Mouse (Mus musculus): ENCODE measurements at regions not wholly inside any gene's neighbourhood (a gene's known extent, or its start where the extent isn't known, plus 50 kb on each side); places are given as distances from the start of the nearest gene placed in this dataset.

DNA sequence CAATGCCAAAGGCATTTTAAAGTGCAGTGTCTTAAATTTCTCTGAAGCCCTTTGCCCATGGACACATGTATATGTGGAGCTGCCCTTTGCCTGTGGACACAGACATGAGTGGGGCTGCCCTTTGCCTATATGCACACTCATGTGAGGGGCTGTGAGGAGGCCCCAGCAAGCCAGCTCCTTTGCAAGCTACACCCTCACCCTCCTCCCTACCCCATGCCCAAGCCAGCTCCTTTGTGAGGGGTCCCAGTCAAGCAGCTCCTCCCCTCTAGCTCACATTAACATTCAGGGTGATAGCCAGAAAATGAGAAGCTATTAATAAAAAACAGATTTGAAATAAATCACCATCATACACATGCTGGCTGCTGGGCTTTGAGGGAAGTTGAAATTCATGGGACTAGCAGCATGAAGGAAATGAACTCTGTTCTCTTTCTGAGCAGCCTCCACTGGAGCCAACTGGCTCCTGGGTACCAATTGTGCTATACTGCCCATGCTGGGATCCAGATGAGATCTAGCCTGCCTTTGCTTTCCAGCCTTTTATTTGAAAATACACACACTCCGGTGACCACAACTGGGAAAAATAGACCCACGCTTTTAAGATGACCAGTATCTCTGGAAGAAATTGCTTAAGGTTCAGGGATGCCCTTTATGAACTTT, 151.4 kb downstream of the Abcc12 start:
- CTCF ChIA-PET, result no interaction called here

DNA sequence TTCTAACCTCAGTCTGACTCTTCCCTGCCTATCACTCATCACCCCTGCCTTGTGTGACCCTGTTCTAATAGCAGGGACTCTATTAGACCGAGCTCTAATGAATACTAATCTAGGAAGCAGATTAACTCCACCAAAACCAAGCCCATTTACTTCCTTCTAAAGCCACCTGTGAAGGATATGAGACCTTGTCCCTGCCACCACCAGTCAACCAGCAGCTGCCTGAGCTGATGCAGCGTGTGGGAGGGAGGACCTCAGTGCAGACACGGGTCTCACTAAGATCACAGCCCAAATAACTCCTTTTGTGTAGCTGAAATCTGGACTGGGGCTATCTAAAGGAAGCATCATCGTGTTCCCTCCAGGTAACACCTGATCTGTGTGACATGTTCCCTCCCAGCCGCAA, 152.4 kb downstream of the Abcc12 start:
- CTCF ChIA-PET, result no interaction called here

DNA sequence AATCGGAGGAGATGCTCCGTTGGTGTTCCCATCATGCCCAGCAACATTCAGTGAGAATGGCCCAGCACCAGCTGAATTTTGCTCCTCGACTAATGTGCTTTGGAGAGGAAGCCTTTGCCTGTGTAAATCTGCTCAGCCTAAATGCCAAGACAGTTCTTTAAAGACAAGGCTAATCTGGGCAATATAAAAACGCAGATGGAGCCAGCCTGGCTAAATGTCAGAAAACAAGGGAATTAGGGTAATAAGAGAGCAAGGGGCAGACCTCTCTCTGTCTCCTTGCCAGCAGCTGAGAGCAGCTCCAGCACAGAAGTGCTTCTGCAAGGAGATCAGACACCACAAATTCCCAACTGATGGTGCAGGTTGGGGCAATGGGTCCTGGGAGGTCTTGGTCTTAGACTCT, 154.4 kb downstream of the Abcc12 start:
- CTCF ChIA-PET, result no interaction called here

DNA sequence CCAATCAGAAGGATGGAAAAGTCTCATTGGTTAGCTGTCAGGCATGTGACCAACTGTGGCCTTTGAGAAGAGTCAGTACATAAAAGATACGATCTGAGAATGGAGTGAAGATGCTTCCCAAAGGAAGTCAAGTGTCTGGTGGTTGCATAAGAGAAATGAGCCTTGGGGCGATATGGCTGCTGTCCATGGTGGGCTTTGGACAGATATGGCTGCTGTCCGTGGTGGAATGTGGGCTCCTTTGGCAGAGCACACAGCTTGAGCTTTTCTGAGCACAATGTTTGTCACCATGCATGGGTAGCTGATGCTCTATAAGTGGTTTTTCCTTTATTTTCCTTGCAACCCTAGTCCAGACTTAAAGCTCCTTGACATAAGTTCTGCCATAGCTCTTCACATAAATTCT, 155.1 kb downstream of the Abcc12 start:
- CTCF ChIA-PET, result no interaction called here

DNA sequence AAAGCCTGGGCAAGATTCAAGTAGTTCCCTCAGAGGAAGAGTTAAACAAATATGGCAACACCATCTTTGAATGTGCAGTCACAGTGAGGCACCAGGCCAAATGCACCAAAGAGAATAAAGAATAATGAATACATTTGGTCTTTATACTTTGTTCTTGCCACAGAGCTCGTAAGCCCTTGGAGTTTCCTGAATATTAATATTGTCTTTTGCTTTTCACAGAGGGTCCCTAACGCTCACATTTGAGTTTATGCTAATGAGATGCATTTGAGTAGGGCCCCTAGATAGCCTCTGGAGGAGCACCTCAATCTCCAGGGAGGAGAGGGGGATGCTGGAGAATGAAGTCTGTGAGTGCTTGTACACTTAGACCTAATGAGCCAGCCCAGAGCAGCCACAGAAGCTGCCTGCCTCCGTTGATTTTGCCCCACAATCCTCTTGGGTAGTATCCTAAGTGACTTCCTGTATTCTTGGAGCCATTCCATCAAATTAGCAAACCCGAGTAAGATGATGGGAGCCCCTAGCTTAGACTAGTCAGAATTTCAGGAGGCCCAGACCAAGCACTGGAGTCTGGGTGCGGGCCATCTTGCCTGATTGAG, 161.3 kb downstream of the Abcc12 start:
- CTCF ChIA-PET, result no interaction called here

DNA sequence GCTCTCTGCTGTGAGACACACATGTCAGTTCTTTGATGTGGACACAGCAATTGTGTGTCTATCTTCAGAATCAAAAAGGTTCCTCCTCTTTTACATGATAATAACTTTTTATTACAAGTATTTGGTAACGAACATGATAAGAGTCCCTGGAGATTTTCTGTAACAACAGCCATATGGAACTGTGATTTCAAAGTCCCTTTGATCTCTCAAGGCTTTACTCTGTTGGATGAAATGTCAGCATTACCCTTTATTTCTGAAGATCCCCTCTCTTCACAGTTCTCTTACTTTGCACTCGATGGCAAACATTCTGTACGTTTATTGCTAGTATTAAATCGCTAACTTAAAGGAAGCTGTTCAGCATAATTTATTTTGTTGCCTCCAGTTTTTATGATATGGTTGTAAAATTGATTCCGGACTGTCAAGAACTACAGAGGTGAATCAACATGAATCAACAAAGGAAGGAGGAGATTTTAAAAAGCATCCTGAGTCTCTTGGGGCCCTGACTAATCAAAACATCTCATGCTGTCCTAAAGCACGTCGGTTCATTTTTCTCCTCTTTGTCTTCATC, 162.0 kb downstream of the Abcc12 start:
- CTCF ChIA-PET, result no interaction called here

DNA sequence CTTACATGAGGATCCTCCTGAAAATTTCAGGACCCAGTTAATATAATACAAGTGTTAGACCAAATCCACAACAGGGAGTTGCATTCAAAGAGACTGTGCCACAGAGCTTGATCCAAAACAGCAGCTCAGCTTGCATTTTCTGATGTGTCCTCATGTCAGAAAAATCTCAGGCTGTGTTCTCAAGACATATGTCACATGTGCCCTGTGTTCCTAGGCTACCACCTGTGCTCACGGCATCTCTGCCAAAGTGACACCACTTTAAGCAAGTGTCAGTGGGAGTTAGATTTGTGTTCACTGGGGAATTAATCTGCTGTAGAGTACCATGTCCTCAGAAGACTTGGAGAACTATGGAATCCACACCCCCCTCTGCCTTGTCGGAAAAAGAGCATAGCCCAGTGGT, 165.3 kb downstream of the Abcc12 start:
- CTCF ChIA-PET, result no interaction called here

DNA sequence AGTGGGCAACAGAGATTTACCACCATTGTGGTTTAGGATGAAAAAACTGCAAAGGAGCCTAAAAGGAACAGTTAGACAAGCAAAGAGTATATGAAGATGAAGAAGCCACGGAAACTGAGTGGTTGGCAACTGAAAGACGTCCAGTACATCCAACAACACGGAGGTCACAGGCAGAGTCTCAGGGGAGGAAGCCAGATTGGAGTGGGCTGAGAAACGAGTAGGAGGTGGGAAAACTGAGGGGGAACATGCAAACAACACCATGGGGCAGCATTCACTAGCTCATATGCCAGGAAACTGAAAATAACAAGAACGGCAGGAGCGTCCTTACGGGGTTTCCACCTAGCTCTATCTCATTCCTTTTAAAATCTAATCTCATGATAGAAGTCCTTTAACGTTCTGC, 169.3 kb downstream of the Abcc12 start:
- CTCF ChIA-PET, result no interaction called here

DNA sequence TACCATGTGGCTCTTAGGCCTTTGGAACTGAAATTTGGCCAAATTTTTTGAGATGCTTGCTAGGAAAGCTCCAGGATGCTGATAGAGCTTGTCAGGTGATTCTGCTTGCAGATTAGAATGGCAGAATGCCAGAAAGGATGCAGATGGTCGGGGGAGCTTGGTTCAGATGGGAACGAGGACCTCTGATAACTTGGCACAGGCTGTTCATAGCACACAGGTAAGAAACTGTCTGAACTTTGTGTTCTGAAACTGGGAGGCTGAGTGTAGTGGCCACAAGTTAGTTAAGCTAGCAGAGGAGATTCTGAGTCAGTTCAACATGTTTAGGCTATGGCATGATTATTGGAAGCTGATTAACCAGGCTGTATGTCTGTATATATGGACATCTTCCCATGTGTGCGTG, 174.3 kb downstream of the Abcc12 start:
- CTCF ChIA-PET, result no interaction called here

DNA sequence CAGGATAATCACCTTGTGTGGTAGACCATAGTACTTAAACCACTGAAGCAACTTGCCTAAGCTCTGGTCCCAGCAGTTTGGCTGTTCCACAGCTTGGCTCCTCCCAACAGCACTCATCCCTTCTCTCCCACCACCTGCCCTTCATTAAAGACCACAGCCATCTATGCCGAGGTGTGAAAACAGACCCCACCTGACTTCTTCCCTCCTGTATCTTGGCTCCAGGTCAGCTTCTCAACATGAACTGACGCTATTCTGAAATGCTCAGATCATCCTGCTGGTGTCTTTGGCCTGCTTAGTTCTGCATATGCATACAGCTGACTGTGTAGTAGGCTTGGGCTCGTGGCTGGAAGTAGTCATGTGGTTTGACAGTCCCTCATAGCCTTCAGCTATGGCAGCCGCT, 177.1 kb downstream of the Abcc12 start:
- CTCF ChIA-PET, result no interaction called here

DNA sequence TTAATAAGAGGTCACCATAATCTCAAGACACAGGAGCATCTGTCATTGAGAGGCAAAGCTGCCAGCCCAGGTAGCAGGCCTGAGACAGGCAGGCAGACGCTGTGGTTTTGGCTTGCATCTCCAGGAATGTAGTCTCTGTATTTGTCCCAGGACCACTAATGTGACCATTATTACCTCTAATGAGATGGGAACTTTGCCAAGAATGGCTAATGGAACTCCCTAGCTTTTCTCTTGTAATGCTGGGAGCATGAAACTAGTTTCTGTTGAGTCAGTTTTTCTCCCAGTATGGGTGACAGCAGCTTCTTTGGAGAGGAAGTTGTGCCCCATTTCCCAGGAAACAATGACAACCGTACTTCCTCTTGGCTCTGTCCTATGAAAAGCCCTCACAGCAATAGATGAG, 178.5 kb downstream of the Abcc12 start:
- CTCF ChIA-PET, result no interaction called here

DNA sequence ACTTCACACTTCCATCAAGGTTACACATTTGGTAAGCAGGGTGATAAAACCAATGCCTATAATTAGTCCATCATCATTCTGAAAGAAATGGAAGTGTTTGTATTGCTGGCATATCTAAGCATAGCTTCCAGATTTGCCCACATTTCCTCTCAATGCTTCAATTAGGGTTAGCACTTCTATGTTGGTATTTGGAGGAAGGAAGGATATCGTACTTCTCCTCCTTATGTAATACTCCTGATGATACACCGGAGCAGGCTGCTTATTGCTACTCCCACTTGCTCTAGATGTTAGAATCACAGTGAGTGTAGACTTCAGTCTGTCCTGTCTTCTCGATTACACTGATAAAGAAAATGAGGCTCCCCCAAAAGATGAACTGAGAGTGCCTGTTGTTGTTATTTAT, 185.4 kb downstream of the Abcc12 start:
- CTCF ChIA-PET, result no interaction called here

DNA sequence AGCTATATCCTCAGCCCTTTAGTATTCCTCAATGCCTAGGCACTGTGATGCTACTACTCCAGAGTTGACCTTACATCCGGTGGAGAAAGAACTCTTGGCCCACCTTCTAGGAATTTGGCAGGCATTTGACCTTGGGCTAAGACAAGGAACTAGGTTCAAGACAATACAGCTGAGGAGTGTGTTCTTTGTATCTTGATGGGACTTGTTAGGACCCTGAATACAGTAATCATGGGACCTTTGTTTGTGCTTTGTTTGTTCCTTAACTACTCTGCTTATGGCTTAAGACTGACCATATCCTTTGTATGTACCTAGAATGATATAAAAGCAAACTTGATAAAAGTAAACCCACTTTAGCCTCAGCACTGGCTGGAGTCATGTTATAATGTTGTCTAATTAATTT, 186.7 kb downstream of the Abcc12 start:
- CTCF ChIA-PET, result no interaction called here

DNA sequence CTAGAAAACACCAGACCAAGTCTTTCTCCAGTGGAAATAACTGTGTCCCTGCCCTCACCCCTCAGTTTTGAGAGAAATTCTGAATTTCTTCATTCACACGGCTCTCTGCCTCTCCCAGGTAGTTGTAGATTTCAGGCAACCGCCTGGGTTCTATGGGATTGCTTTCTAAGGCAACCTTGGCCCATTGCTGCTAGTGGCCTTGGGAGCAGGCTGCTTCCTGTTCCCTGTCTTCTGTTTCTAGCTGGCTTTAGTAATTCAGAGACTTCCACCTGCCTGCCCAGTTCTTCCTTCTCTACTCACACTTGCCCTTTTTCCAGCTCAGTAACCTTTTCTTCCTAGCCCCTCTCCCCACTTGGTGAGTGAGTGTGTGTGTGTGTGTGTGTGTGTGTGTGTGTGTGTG, 187.1 kb downstream of the Abcc12 start:
- CTCF ChIA-PET, result no interaction called here

DNA sequence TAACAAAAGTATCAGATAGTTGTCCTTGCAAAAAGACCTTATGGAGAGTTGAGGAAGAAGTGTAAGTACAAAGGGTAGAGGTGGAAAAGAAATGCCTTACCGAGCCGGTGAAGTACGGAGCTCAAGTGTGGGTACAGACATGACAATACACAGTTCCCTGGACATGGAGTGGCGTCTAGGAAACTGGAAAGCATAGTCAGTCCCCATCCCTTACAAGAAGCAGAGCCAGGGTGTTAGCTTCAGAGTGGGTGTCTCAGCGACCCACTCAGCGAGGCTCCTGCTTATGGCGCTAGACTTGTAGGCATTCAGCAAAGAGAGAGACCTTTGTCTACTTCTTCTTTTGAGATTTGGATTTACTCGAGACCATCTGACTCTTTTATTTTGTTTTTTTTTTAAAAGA, 189.8 kb downstream of the Abcc12 start:
- CTCF ChIA-PET, result no interaction called here

DNA sequence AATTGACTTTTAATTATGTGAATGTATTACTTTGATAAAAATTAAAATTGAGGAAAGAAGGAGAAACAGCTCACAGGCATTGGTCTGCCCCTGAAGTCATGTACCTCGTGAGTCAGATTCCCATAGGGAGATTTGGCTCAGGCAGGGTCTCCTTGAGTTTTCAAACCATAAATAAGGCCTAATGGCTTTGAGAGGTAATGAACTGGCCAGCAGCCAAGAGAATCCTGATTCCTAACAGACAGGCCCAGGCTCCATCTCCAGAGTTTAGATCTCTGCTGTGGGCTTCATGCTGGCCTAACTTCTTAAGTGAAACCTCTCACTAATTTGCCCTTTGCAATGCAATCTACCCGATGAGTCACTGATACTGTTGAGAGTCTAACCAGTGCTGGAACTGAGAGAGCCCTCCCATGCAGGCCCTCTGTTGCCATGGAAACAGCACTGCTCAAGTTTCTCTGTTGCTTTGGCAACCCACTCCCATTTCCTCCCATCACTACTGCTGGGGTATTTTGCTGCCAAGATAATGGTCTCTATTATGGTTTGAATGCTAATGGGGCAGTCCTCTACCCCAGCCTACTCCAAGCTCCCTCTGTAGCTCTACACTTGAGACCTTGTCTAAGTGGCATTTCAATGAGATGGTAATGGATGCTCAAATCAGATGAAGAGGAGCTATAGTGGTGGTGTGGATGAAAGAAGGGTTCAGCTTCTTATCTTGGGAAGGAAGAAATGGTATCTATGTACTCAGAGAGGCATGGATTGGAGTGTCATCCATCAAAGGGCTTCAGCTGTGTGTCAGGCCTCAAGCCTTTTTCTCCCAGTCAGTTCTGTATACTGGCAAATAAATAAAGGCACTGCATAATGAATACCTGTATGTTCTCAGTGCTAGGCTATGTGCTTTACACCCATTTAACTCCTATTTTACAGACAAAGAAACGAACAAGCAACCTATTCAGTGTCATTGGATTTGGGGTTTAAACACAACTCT, 190.5 kb downstream of the Abcc12 start:
- CTCF ChIA-PET, result no interaction called here

DNA sequence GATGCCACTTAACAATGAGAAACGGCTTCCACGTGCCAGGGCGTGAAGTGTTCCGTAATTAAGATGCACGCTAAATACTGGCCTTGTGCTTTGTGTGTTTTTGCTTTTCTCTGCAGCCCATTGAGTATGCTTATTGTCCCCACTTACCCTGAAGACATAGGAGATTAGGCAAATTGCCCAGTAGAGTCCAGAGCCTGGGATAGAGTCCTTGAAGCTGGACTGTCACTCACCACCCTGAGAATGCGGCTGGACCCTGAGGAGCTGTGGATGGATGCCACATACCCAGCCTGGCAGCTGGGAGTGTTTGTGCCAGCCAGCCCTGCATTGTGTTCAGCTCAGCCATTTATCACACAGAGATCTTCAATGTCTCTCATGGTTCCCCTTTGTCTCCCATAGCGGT, 195.2 kb downstream of the Abcc12 start:
- CTCF ChIA-PET, result interaction anchor here (0.6 kb wide), 1 partner anchor 24 kb away, joined by 3 read pairs; no protein-coding TSS in a partner anchor

DNA sequence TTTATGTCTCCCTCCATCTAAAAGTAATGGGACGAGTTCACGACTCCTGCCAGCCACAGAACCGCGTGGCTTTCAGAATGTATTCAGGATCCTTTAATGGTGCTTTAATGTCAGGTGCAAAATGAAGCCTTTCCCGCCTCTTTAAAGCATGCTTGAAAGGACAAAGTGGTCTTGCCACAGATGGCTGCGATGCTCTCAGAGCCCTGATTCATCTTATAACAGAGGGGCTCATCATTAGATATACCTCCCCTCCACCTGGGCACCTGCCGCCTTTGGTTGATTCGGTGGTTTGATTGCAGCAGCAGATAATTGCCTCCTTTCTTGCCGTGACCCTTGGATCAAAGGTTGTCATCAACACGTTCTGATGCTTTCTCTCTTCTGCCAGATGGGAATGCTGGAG, 198.5 kb downstream of the Abcc12 start:
- CTCF ChIA-PET, result no interaction called here

DNA sequence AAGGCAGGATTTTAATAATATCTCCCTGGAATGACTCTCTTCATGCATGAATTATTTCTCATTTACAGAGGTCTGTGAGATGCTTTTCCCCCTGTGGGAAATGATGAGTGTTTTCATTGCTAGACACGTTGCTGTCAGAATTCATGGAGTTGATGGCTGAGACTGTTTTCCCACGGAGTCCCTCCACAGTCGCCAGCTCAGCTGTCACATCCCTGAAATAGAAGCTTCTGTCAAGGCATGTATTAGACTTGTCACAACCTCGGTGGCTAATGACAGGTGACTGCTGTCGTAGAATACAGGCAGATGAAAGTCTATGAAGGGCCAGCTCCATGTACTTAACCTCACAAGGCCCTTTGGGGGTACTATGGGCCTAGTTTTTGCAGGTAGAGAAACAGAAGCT, 212.4 kb downstream of the Abcc12 start:
- CTCF ChIA-PET, result no interaction called here

DNA sequence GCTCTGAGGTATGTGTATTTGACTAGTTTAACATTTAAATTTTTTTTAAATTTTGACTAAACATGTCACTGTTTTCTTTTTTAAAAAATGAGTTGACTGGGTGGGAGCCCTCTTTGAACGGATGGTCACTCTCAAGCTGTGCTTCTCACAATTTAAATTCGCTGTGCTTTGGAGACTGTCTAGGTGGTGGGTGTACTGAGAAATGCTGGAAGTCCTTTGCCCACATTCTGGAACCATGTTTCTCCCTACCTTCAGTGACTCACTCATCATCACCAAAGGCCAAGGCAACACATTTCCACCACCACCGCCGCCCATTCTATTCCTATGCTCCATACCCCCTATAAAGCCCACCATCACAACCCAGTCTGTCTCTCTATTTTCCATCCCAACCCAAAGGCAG, 213.8 kb downstream of the Abcc12 start:
- CTCF ChIA-PET, result no interaction called here

DNA sequence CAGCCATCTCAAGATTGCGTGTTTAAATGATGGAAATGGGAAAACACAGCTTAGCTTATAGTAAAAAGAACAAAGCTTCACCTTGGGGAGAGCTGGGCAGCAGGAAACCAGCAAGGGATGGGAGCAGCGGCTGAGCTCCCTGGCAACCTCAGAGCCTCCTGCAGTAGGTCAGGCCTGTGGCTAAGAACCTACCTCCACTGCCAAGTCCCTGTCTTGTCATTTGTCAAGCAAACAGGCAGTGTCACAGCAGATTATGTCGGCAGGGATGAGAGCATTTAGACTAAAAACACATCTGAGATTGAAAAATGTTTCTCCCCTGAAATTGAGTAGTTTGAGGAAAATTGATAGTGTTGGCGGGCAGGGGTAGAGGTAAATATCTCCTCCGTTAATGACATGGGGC, 214.8 kb downstream of the Abcc12 start:
- CTCF ChIA-PET, result no interaction called here

DNA sequence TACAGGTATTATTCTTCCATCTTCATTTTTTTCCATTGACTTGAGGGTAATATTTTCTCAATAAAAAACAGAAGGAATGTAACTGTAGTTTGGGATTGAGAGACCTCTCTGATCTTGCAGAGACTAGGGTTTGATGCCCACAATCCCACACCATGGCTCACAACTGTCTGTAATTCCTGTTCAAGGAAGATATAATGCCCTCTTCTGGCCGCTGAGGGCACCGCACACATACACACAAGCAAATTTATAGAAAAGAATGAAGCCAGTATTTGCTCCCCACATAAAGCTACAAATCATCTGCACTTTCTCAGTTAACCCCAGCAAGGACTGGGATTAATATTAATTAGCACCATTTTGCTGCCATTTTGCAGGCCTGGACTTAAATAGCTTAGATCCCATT, 215.6 kb downstream of the Abcc12 start:
- CTCF ChIA-PET, result no interaction called here

DNA sequence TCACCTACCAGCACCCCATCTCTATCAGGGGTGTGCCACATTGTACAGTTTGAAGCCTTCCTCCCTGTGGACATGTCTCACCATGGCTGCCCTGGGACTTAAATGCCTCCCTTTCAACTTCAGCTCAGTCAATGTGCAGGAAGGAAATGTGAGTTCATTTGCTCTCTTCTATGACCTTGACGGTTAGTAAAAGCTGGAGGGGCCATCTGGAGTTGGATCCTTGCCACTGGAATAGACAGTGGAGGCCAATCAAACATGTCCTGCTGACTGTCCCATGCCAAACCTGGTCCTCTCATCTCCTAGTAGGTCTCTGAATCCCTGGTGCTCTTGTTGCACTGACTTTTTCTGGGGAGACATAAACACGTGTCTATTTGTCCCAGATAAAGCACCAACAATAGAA, 220.2 kb downstream of the Abcc12 start:
- CTCF ChIA-PET, result no interaction called here

All from spleen, embryonic (tissue).